Mouse (Mus musculus): ENCODE results near the gene Selenop. TPM values are rescaled to one million over a fixed set of nuclear protein-coding genes. Genes with fewer than 3 reads are reported as not detected.
"Not testable (repeated sequence)": the region's sequence is repeated elsewhere in the genome, so short reads cannot be mapped to it uniquely, and the experiment has no call there.

Gene Selenop
- polyA plus RNA-seq, 1 experiment from 2014 or later: 106 TPM

GRCm38 (mm10) chr15:3236338-3236737, 32.0 kb upstream of the Selenop start:
- H3K36me3 ChIP-seq (ENCODE audit: control insufficient read depth, insufficient read depth, low read length): no peaks in the 10 kb centered on the region
- H3K4me1 ChIP-seq (ENCODE audit: control insufficient read depth, insufficient read depth, low read length): no peaks in the 10 kb centered on the region; the same call in 1 of the 2 replicates
- no peak overlapping the region for H3K4me3 ChIP-seq (ENCODE audit: low read depth, low read length)
- no peak for ATAC-seq
- H3K9ac ChIP-seq (ENCODE audit: low read depth, low read length): no peak overlapping the region
- 90% methylated on average over 2 of the region's 2 CpGs for WGBS
- no peak overlapping the region for H3K27ac ChIP-seq (ENCODE audit: low read length)
- H3K4me2 ChIP-seq (ENCODE audit: low read length): no peak overlapping the region
- no peaks in the 10 kb centered on the region for H3K9me3 ChIP-seq (replicated peaks; ENCODE audit: control insufficient read depth, low read length, poor library complexity, severe bottlenecking)
- H3K27me3 ChIP-seq (ENCODE audit: control insufficient read depth, insufficient read depth, low read depth, low read length): no peaks in the 10 kb centered on the region

DNA sequence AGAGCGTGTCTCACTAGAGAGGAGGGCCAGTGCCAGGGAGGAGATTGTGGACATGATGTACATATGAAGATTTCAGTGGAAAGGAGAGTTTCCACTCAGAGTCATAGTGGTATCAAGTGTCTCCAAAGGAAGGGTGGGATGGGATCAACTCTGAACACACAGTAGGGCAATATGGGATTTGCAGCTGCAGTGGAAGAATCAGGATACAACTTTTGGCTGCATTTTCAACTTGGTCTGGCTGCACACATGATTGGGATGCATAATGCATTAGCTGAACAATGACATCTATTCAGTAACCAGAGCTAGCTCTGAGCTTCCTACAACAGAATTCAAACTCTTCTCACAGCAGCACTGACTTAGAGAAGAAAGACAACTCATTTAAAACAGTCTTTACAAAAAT, 30.4 kb upstream of the Selenop start:
- H3K9ac ChIP-seq (ENCODE audit: low read depth, low read length): no peak overlapping the region

GRCm38 (mm10) chr15:3245036-3245435, 23.3 kb upstream of the Selenop start:
- H3K27ac ChIP-seq (ENCODE audit: low read length); H3K9ac ChIP-seq (ENCODE audit: low read depth, low read length); H3K27me3 ChIP-seq (ENCODE audit: control insufficient read depth, insufficient read depth, low read depth, low read length); H3K4me3 ChIP-seq (ENCODE audit: low read depth, low read length); H3K4me2 ChIP-seq (ENCODE audit: low read length); H3K9me3 ChIP-seq (replicated peaks; ENCODE audit: control insufficient read depth, low read length, poor library complexity, severe bottlenecking); H3K4me1 ChIP-seq (ENCODE audit: control insufficient read depth, insufficient read depth, low read length); H3K36me3 ChIP-seq (ENCODE audit: control insufficient read depth, insufficient read depth, low read length); ATAC-seq: not testable (repeated sequence)
- WGBS: 88% methylated on average over 10 of the region's 10 CpGs

More for the DNA sequence above, 30.4 kb upstream of the Selenop start:
- Histone ChIP-seq H3K4me3 (ENCODE audit: low read depth, low read length) (no peak overlapping the region), H3K4me2 (ENCODE audit: low read length) (no peak overlapping the region), H3K27me3 (ENCODE audit: control insufficient read depth, insufficient read depth, low read depth, low read length) (no peaks in the 10 kb centered on the region), H3K27ac (ENCODE audit: low read length) (no peak overlapping the region), H3K36me3 (ENCODE audit: control insufficient read depth, insufficient read depth, low read length) (no peaks in the 10 kb centered on the region), H3K4me1 (ENCODE audit: control insufficient read depth, insufficient read depth, low read length) (no peaks in the 10 kb centered on the region; the same call in 1 of the 2 replicates), H3K9me3 (replicated peaks; ENCODE audit: control insufficient read depth, low read length, poor library complexity, severe bottlenecking) (no peaks in the 10 kb centered on the region)
- 78% methylated on average over 1 of the region's 1 CpGs for WGBS
- ATAC-seq: peak; percentile 56; the same call in 1 of the 2 replicates

GRCm38 (mm10) chr15:3250620-3251019, 17.7 kb upstream of the Selenop start:
- WGBS: 74% methylated on average over 2 of the region's 2 CpGs
- ATAC-seq: no peak
- Histone ChIP-seq H3K36me3 (ENCODE audit: control insufficient read depth, insufficient read depth, low read length) (no peaks in the 10 kb centered on the region), H3K9ac (ENCODE audit: low read depth, low read length) (no peak overlapping the region), H3K4me3 (ENCODE audit: low read depth, low read length) (no peak overlapping the region), H3K27ac (ENCODE audit: low read length) (no peak overlapping the region), H3K4me2 (ENCODE audit: low read length) (no peak overlapping the region), H3K4me1 (ENCODE audit: control insufficient read depth, insufficient read depth, low read length) (no peaks in the 10 kb centered on the region), H3K9me3 (replicated peaks; ENCODE audit: control insufficient read depth, low read length, poor library complexity, severe bottlenecking) (no peaks in the 10 kb centered on the region), H3K27me3 (ENCODE audit: control insufficient read depth, insufficient read depth, low read depth, low read length) (no peaks in the 10 kb centered on the region)

- 91% methylated on average over 3 of the region's 3 CpGs for whole genome bisulfite sequencing
- Histone ChIP-seq H3K4me3 (ENCODE audit: low read depth, low read length) (no peak overlapping the region), H3K9me3 (replicated peaks; ENCODE audit: control insufficient read depth, low read length, poor library complexity, severe bottlenecking) (no peaks in the 10 kb centered on the region), H3K4me1 (ENCODE audit: control insufficient read depth, insufficient read depth, low read length) (no peaks in the 10 kb centered on the region), H3K4me2 (ENCODE audit: low read length) (no peak overlapping the region), H3K9ac (ENCODE audit: low read depth, low read length) (no peak overlapping the region), H3K27me3 (ENCODE audit: control insufficient read depth, insufficient read depth, low read depth, low read length) (no peaks in the 10 kb centered on the region), H3K36me3 (ENCODE audit: control insufficient read depth, insufficient read depth, low read length) (no peaks in the 10 kb centered on the region), H3K27ac (ENCODE audit: low read length) (no peak overlapping the region)
- no peak for ATAC-seq
Measured at GRCm38 (mm10) chr15:3251031-3251717, 17.2 kb upstream of the Selenop start.

DNA sequence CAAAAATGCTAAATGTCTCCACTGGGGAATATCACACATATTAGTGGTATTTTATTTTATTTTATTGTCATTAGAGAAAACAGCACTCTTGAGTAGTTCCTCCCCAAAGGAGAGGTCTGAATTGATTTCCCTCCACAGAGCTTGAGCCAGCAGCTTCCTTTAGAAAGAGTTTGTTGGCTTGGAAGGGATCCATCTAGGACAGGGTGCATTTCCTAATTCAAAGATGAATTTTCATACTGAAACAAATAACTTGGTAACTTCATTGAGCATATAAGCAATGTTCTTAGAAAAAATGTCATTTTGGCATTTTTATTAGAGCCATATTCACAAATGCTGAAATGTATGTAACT, 16.7 kb upstream of the Selenop start:
- Histone ChIP-seq H3K4me3 (ENCODE audit: low read depth, low read length) (no peak overlapping the region), H3K27me3 (ENCODE audit: control insufficient read depth, insufficient read depth, low read depth, low read length) (no peaks in the 10 kb centered on the region), H3K4me2 (ENCODE audit: low read length) (no peak overlapping the region), H3K4me1 (ENCODE audit: control insufficient read depth, insufficient read depth, low read length) (no peaks in the 10 kb centered on the region), H3K9me3 (replicated peaks; ENCODE audit: control insufficient read depth, low read length, poor library complexity, severe bottlenecking) (no peaks in the 10 kb centered on the region), H3K27ac (ENCODE audit: low read length) (no peak overlapping the region), H3K36me3 (ENCODE audit: control insufficient read depth, insufficient read depth, low read length) (no peaks in the 10 kb centered on the region), H3K9ac (ENCODE audit: low read depth, low read length) (no peak overlapping the region)
- no peak for ATAC-seq

DNA sequence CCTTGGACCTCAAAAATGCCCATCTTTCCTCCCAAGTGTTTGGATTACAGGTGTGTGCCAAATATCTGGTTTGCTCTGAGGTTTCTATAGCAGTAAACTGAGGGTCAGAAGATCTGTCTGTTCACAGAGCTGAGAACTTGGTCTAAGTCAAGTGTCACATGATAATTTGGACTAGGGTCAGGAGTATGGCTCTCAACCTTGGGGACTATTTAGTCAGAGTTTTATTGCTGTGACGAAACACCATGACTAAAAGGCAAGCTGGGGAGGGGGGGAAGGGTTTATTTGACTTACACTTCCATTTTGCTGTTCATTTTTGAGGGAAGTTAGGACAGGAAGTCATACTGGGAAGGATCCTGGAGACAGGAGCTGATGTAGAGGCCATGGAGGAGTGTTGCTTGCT, 9.3 kb upstream of the Selenop start:
- Histone ChIP-seq H3K4me2 (ENCODE audit: low read length) (no peak overlapping the region), H3K36me3 (ENCODE audit: control insufficient read depth, insufficient read depth, low read length) (no peaks in the 10 kb centered on the region), H3K4me3 (ENCODE audit: low read depth, low read length) (no peak overlapping the region), H3K27ac (ENCODE audit: low read length) (no peak overlapping the region), H3K9ac (ENCODE audit: low read depth, low read length) (no peak overlapping the region), H3K27me3 (ENCODE audit: control insufficient read depth, insufficient read depth, low read depth, low read length) (no peaks in the 10 kb centered on the region), H3K4me1 (ENCODE audit: control insufficient read depth, insufficient read depth, low read length) (no peaks in the 10 kb centered on the region), H3K9me3 (replicated peaks; ENCODE audit: control insufficient read depth, low read length, poor library complexity, severe bottlenecking) (no peaks in the 10 kb centered on the region)
- 82% methylated on average over 1 of the region's 1 CpGs for WGBS
- ATAC-seq: no peak

DNA sequence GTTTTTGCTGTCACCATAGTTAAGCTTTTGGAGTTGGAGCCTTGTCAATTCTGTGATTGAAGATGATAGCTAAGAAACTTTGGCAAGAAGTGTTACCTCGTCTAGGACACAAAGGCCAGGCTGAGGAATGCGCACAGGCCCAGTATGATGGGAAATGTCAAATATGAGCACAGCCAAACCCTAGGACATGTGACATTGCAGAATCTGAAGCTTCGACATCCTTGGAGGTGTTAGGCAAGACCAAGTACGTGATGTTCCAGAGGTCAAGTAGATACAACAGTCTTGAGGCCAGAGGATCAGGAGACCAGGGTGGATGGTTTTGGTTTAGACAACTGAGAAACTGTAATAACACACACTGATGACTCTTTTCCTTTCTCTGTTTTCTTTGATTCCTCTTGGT, 8.0 kb upstream of the Selenop start:
- WGBS: 92% methylated on average over 4 of the region's 4 CpGs
- Histone ChIP-seq H3K4me1 (ENCODE audit: control insufficient read depth, insufficient read depth, low read length) (no peaks in the 10 kb centered on the region), H3K4me2 (ENCODE audit: low read length) (no peak overlapping the region), H3K9ac (ENCODE audit: low read depth, low read length) (no peak overlapping the region), H3K4me3 (ENCODE audit: low read depth, low read length) (no peak overlapping the region), H3K9me3 (replicated peaks; ENCODE audit: control insufficient read depth, low read length, poor library complexity, severe bottlenecking) (no peaks in the 10 kb centered on the region), H3K27ac (ENCODE audit: low read length) (no peak overlapping the region), H3K27me3 (ENCODE audit: control insufficient read depth, insufficient read depth, low read depth, low read length) (no peaks in the 10 kb centered on the region), H3K36me3 (ENCODE audit: control insufficient read depth, insufficient read depth, low read length) (no peaks in the 10 kb centered on the region)
- no peak for ATAC-seq

DNA sequence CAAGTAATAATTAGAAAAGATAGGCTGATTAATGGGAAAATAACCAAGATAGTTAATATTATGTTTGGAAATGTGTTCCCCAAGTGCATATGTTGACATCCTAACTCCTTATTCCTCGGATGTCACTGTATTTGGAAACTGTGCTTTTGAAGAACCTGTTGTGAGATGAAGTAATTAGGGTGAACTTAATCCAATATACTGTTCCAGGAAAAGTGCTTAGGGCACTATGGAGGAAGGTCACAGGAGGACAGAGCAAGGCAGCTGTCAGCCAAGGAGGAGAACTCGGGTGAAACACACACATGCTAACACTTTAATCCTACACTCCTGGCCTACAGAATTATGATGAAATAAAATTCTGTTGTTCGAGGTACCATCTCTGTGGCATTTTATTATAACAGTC, 5.5 kb upstream of the Selenop start:
- H3K9ac ChIP-seq (ENCODE audit: low read depth, low read length): no peak overlapping the region
- no peaks in the 10 kb centered on the region for H3K27me3 ChIP-seq (ENCODE audit: control insufficient read depth, insufficient read depth, low read depth, low read length)
- no peaks in the 10 kb centered on the region for H3K9me3 ChIP-seq (replicated peaks; ENCODE audit: control insufficient read depth, low read length, poor library complexity, severe bottlenecking)
- H3K4me3 ChIP-seq (ENCODE audit: low read depth, low read length): no peak overlapping the region
- H3K4me1 ChIP-seq (ENCODE audit: control insufficient read depth, insufficient read depth, low read length): no peaks in the 10 kb centered on the region
- no peaks in the 10 kb centered on the region for H3K36me3 ChIP-seq (ENCODE audit: control insufficient read depth, insufficient read depth, low read length)
- H3K4me2 ChIP-seq (ENCODE audit: low read length): no peak overlapping the region
- ATAC-seq: no peak
- WGBS: 76% methylated on average over 3 of the region's 3 CpGs
- H3K27ac ChIP-seq (ENCODE audit: low read length): no peak overlapping the region

Measured in midbrain, embryonic 16.5 days (tissue).